Mouse (Mus musculus): ENCODE results near the gene AI467606.

Gene AI467606

DNA sequence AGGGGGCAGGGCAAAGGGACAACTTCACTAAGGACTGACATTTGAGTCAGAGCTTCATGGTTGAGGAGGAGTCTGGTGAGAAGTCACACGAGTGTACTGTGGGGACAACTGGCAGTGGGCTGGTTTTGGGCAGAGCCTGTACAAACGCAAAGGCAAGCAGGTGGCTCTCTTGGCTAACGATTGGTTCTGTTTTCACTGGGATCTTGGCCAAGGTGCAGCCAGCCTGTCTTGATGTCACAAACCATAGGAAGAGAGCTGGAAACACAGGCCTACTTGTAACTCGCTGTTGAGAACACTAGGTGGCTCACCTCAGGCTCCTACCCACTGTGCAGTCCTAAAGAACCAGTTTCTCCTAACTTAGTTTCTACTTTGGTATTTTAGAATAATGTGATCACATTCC lies 38.5 kb downstream of the AI467606 start:
- DNase-seq = no peak

- no peak for DNase-seq
Measured at GRCm38 (mm10) chr7:127133125-127133524, 42.0 kb downstream of the AI467606 start.

DNA sequence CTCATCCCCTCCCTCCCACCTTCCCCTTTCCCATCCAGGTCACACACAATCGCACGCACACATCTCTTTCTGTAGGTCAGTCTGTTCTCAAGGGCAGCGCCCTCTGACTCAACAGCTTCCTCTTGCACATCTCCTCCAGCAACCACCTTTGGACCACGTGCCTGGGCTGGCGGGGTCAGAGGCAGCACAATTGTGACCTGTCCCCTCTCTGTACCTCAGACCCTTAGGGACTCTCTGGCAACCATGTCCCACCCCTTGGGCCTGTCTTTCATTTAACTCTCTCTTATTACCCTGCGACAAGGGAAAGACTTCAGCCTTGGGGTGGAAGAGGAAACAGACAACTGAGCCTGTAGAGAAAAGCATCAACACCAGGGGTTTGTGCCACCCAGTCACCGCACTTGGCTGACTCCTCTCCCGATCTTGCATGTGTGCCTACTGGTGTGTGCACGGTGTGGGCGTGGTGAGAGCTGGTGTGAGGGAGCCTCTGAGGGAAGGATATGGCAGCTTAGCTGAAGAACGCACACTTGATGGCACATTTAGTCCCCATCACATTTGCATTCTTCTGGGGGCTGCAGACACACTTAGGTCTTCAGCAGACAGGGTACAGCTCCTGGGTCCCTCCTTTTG lies 43.8 kb downstream of the AI467606 start:
- DNase-seq = no peak

GRCm38 (mm10) chr7:127136181-127137071 lies 45.3 kb downstream of the AI467606 start:
- DNase-seq = no peak

DNA sequence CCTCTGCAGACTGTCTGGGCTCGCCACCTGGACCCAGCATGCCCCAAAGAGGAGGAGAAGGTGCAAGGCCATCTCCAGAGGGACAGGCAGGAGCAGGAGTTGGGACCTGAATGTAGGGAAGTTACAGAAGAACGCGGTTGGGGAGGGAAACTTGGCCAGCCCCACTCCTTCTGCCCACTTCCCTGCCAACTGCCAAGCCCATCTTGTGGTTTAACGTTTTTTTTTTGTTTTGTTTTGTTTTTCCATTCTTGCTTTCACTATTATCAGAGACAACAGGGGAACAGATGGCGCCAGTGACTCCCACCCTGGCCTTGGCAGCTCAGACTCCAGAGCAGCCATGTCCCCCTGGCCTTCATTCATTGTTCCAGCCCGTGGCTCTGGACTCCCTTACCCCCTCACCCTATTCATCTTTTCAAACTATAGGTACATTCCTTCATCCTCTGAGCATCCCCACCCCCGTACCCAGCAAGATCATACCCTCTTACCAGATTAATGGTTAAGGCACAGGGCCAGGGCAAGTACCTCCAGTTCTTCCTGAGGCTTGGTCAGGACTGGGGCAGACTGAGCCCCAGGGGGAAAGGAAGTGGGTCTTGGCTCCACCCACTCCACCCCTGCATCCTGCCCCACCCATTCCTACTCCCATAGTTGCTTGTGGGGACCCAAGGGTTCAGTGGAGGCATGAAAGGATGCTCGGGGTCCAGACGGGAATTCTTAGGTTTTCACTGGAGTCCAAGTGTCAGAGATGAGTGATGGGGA lies 46.3 kb downstream of the AI467606 start, which contains the start of gene Spn:
Gene Spn, minus strand, starts transcription at position 562 of the 756 bp plus-strand sequence.
- DNase-seq = no peak

GRCm38 (mm10) chr7:127139100-127139499 lies 47.9 kb downstream of the AI467606 start:
- no peak for DNase-seq

GRCm38 (mm10) chr7:127139562-127139961 lies 48.4 kb downstream of the AI467606 start:
- no peak for DNase-seq

DNA sequence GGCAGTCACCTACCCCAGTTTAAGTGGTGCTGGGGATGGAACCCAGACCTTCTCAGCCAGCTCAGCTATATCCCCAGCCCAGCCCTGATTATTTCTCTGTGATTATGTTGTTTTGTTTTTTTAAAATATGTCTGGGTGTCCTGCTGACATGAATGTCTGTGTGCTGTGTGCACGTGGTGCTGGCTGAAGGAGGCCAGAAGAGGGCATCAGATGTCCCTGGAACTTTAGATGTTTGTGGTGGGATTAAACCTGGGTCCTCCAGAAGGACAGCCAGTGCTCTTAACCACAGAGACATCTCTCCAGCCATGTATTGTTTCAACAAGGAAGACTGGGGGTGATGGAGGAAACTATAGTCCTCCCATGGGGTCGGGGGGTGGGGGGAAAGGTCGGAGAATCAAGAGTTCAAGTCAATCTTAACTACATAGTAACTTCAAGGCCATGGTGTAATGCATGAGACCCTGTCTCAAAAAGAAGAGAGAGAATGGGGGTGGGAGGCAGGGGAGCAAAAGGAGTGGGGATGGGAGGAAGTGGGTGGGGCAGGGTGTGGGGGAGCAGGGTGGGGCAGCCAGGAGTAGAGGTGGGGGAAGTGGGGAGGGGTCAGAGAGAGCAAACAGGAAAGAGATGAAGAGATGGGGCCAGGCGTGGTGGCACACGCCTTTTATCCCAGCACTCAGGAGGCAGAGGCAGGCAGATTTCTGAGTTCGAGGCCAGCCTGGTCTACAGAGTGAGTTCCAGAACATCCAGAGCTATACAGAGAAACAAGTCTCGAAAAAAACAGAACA lies 49.7 kb downstream of the AI467606 start:
- DNase-seq = no peak

DNA sequence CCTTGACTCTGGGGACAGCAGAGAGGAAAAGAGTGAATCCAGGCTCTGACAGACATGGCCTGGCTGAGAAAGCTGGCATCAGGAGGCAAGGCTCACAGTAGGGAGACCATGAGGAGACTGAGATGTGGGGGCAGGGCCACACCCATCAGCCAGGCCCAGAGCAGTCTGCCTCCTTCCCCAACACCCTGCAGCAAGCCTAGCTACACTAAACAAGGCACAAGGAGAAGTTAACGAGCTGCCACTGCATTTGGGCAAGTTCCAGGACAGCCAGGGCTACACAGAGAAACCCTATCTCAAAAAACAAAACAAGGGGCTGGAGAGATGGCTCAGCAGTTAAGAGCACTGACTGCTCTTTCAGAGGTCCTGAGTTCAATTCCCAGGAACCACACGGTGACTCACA lies 51.1 kb downstream of the AI467606 start:
- DNase-seq = no peak

GRCm38 (mm10) chr7:127142666-127143065 lies 51.5 kb downstream of the AI467606 start:
- DNase-seq = no peak

Measured in heart, adult 11 months (tissue).